Mouse (Mus musculus) lung, embryonic 16.5 days (tissue): ENCODE measurements at regions not wholly inside any gene's neighbourhood (a gene's known extent, or its start where the extent isn't known, plus 50 kb on each side); places are given as distances from the start of the nearest gene placed in this dataset.

ENCODE experiments used
- ATAC-seq: fragments of 200-750 bp; cut with Nextera tagmentation; 2 replicates; pipeline ENCODE4 v1.8.0; 2017; ENCODE audit warnings: low read depth, mild to moderate bottlenecking, moderate library complexity
- H3K27ac ChIP-seq: fragments of 300-500 bp; sonication (generic); 2 replicates; pipeline ENCODE4 v1.5.1; 2014; ENCODE audit warnings: mild to moderate bottlenecking, control low read depth, low read length
- H3K27me3 ChIP-seq: fragments of 300-500 bp; sonication (generic); 2 replicates; pipeline ENCODE4 v1.6.1; 2014; ENCODE audit warnings: low read depth, low read length, mixed read lengths; ENCODE audit not compliant: control insufficient read depth, insufficient read depth
- H3K36me3 ChIP-seq: fragments of 300-500 bp; sonication (generic); 2 replicates; pipeline ENCODE4 v1.6.1; 2014; ENCODE audit warnings: low read length; ENCODE audit not compliant: control insufficient read depth, insufficient read depth
- H3K4me1 ChIP-seq: fragments of 300-500 bp; sonication (generic); replicated peaks from 2 replicates; pipeline ENCODE4 v1.6.1; 2014; ENCODE audit warnings: low read length, mixed read lengths; ENCODE audit not compliant: control insufficient read depth, insufficient read depth
- H3K4me2 ChIP-seq: fragments of 300-500 bp; sonication (generic); 2 replicates; pipeline ENCODE4 v1.6.1; 2014; ENCODE audit warnings: low read depth, low read length, control low read depth
- H3K4me3 ChIP-seq: fragments of 300-500 bp; sonication (generic); 2 replicates; pipeline ENCODE4 v1.5.1; 2014; ENCODE audit warnings: mild to moderate bottlenecking, low read length, control low read depth
- H3K9ac ChIP-seq: fragments of 300-500 bp; sonication (generic); 2 replicates; pipeline ENCODE4 v1.6.1; 2014; ENCODE audit warnings: low read length, control low read depth
- H3K9me3 ChIP-seq: fragments of 300-500 bp; sonication (generic); 2 replicates; pipeline ENCODE4 v1.6.1; 2016; ENCODE audit warnings: low read length; ENCODE audit not compliant: control insufficient read depth
- WGBS: fragments of 180-500 bp; shearing (Covaris S2); extraction: QIAGEN DNeasy Blood & Tissue Kit; methylation state at CpG from one replicate; pipeline ENCODE4 v1.1.7; 2014; 5-methylcytosine and 5-hydroxymethylcytosine counted together

DNA sequence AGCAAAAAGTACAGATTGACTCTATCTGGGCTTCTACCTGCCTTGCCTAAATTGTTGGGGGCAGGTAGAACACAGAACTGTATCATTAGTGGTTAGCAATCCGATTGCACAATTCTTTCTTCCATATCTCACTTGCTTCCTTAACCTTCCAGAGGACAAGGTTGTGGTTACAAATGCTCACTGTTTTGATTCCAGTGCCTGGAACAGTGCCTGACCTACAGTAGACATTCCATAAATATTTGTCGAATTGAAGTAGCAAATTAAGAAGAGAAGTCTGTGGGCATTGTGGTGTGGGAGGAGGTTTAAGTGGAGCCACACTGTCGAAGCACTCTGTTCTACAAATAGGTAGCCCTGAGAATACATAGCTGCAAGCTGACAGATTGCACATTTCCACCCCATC is 135.7 kb upstream of the Kirrel3 start:
- no peaks in the 10 kb centered on the region for H3K4me1 ChIP-seq
- H3K27me3 ChIP-seq, result no peaks in the 10 kb centered on the region
- H3K9ac ChIP-seq, result no peak overlapping the region
- peak; percentile 72 for ATAC-seq
- 36% methylated on average over 3 of the region's 3 CpGs for WGBS
- no peak overlapping the region for H3K4me2 ChIP-seq
- H3K4me3 ChIP-seq, result no peak overlapping the region
- no peaks in the 10 kb centered on the region for H3K36me3 ChIP-seq
- no peak overlapping the region for H3K27ac ChIP-seq
- H3K9me3 ChIP-seq, result no peaks in the 10 kb centered on the region

DNA sequence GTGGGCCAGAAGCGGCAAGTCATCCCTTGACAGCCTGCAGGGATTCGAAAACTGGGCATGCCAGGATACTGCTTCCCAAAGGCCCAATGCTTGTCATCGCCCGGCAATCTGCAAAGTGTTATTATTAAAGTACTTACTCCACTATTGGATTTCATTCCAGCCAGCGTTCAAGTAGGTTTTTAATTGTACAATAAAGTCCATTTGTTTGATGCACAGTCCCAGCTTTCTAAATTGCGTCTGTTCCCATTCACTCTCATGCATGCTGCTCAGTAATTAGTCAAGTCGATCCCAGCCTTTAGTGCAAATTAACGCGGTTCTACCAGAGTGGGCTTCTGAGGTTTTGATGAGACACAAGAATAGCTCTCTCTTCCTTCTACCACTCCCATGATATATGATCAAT is 131.9 kb upstream of the Kirrel3 start:
- no peaks in the 10 kb centered on the region for H3K36me3 ChIP-seq
- no peaks in the 10 kb centered on the region for H3K9me3 ChIP-seq
- H3K4me2 ChIP-seq, result no peak overlapping the region
- H3K27ac ChIP-seq, result no peak overlapping the region
- WGBS, result 85% methylated on average over 9 of the region's 9 CpGs
- no peak overlapping the region for H3K9ac ChIP-seq
- H3K4me1 ChIP-seq, result no peaks in the 10 kb centered on the region
- H3K4me3 ChIP-seq, result no peak overlapping the region
- H3K27me3 ChIP-seq, result no peaks in the 10 kb centered on the region
- ATAC-seq, result no peak

GRCm38 (mm10) chr9:34354723-34355316 is 130.9 kb upstream of the Kirrel3 start:
- Histone ChIP-seq H3K4me3 (no peak overlapping the region), H3K4me2 (no peak overlapping the region), H3K4me1 (no peaks in the 10 kb centered on the region), H3K36me3 (no peaks in the 10 kb centered on the region), H3K9ac (no peak overlapping the region), H3K27ac (no peak overlapping the region), H3K27me3 (no peaks in the 10 kb centered on the region), H3K9me3 (no peaks in the 10 kb centered on the region)
- ATAC-seq, result no peak
- 65% methylated on average over 6 of the region's 6 CpGs for WGBS

DNA sequence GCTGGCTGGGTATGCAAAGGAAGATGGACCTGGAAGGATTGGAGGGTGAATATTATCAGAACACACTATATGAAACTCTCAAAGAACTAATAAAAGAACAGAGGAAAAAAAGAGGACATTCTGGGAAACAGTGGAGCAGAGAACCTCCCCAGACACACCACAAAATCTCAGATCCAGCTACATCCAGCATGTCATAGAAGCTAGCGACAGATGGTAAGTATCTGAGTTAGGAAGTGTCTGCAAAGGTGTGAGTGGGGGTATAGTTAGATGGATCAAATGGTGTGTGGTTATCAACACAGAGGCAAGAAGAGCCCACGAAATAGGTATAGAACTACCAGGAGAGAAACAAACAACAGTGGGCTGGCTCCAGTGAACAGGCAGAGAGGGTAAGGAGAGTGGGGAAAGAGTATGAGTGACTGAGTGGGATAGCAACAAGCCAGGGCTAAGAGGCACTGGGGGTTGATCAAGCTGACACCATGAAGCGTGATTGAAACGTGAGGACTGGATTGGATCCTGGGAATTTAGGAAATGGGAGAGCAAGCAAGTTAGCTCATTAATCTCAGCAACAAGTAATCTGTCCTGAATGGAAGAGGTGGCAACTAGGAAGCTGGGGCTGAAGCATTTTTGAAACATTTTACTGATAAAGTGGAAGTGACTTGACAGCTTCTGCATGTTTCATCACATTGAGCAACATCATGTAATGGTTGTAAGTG is 114.9 kb upstream of the Kirrel3 start:
- Histone ChIP-seq H3K27me3 (no peaks in the 10 kb centered on the region), H3K9me3 (no peaks in the 10 kb centered on the region), H3K9ac (no peak overlapping the region), H3K4me2 (no peak overlapping the region), H3K27ac (no peak overlapping the region), H3K4me3 (no peak overlapping the region), H3K36me3 (no peaks in the 10 kb centered on the region), H3K4me1 (peaks cover 9% of the 10 kb centered on the region)
- WGBS, result 54% methylated on average over 4 of the region's 4 CpGs
- ATAC-seq, result peak; percentile 49

- Histone ChIP-seq H3K4me1 (peaks cover 10% of the 10 kb centered on the region), H3K9me3 (no peaks in the 10 kb centered on the region), H3K36me3 (no peaks in the 10 kb centered on the region), H3K27ac (no peak overlapping the region), H3K27me3 (no peaks in the 10 kb centered on the region), H3K9ac (no peak overlapping the region), H3K4me2 (no peak overlapping the region), H3K4me3 (no peak overlapping the region)
- peak; percentile 80 for ATAC-seq
- WGBS, result 53% methylated on average over 1 of the region's 1 CpGs
These were observed 110.5 kb upstream of the Kirrel3 start for GRCm38 (mm10) chr9:34375187-34375586.

DNA sequence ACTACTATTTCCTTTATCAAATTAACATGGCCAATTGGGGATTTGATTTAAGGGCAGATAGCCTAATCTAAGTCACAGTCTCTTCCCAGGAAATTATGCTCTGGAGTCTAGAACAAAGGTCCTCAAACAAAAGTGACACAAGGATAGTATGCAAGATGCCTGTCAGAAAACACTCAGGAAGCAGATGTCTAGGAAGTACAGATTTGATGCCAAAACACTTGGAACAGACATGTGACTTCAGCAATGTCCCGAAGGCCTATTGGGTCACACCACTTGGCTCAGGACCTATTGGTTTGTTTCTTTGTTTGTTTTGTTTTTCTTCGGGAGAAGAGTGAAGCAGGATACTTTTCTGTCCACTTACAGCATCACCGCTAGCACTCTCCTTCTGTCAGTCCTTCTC is 105.7 kb upstream of the Kirrel3 start:
- 0 out of 2 replicates have a peak, but pooled peaks cover 6% of the 10 kb centered on the region for H3K4me1 ChIP-seq

DNA sequence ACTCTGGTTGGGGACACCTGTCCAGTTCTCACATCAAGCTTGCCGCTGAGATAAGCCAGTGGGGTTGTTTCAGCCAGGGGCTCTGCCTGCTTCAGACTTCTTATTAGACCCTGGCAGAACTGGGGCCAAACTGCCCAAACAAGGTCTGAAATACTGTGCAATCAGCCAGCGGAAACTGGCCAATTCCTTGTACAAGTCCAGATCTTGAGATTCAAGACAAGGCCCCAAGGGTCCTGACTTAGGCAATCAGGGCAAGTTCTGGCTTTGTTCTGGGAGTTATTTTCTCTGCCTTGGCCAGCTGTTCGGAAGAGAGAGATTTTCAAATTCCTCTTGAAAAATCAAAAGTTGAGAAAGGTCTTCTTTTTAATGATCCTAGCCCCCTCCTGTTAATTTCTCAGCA is 104.1 kb upstream of the Kirrel3 start:
- Histone ChIP-seq H3K4me3 (no peak overlapping the region), H3K9me3 (no peaks in the 10 kb centered on the region), H3K27me3 (no peaks in the 10 kb centered on the region), H3K36me3 (no peaks in the 10 kb centered on the region), H3K9ac (no peak overlapping the region), H3K27ac (no peak overlapping the region), H3K4me2 (no peak overlapping the region), H3K4me1 (no peaks in the 10 kb centered on the region)
- WGBS, result 71% methylated on average over 3 of the region's 3 CpGs
- no peak for ATAC-seq

More for the DNA sequence above, 105.7 kb upstream of the Kirrel3 start:
- Histone ChIP-seq H3K27ac (no peak overlapping the region), H3K4me2 (no peak overlapping the region), H3K9me3 (no peaks in the 10 kb centered on the region), H3K36me3 (no peaks in the 10 kb centered on the region), H3K4me3 (no peak overlapping the region), H3K27me3 (no peaks in the 10 kb centered on the region), H3K9ac (no peak overlapping the region)
- peak; percentile 36; the same call in 1 of the 2 replicates for ATAC-seq
- 62% methylated on average over 3 of the region's 3 CpGs for WGBS

- H3K4me2 ChIP-seq, result no peak overlapping the region
- no peak overlapping the region for H3K27ac ChIP-seq
- 46% methylated on average over 1 of the region's 1 CpGs for WGBS
- no peaks in the 10 kb centered on the region for H3K27me3 ChIP-seq
- ATAC-seq, result no peak
- H3K9me3 ChIP-seq, result no peaks in the 10 kb centered on the region
- H3K4me3 ChIP-seq, result no peak overlapping the region
- H3K9ac ChIP-seq, result no peak overlapping the region
- no peaks in the 10 kb centered on the region for H3K36me3 ChIP-seq
- no peaks in the 10 kb centered on the region for H3K4me1 ChIP-seq
These were observed 103.5 kb upstream of the Kirrel3 start for GRCm38 (mm10) chr9:34382208-34382607.

GRCm38 (mm10) chr9:34386071-34386470 is 99.6 kb upstream of the Kirrel3 start:
- ATAC-seq, result no peak
- H3K9me3 ChIP-seq, result no peaks in the 10 kb centered on the region

More at GRCm38 (mm10) chr9:34386071-34386470, 99.6 kb upstream of the Kirrel3 start:
- Histone ChIP-seq H3K4me2 (no peak overlapping the region), H3K27me3 (no peaks in the 10 kb centered on the region), H3K36me3 (no peaks in the 10 kb centered on the region), H3K9ac (no peak overlapping the region), H3K4me3 (no peak overlapping the region), H3K4me1 (no peaks in the 10 kb centered on the region), H3K27ac (no peak overlapping the region)
- 33% methylated on average over 4 of the region's 4 CpGs for WGBS
